Mouse (Mus musculus): ENCODE results near the gene Nfkbil1. TPM values are rescaled to one million over a fixed set of nuclear protein-coding genes. Genes with fewer than 3 reads are reported as not detected.

Nfkbil1 gene
- polyA plus RNA-seq, 1 experiment from 2014 or later: 11.0 TPM

- 76% methylated on average over 5 of the region's 5 CpGs for WGBS
- no peaks in the 10 kb centered on the region for H3K27me3 ChIP-seq (replicated peaks)
- H3K27ac ChIP-seq: no peak overlapping the region
- 0 out of 2 replicates have a peak, but pooled peaks cover 5% of the 10 kb centered on the region for H3K4me1 ChIP-seq (replicated peaks)
- no peak overlapping the region for H3K4me2 ChIP-seq (replicated peaks)
- H3K36me3 ChIP-seq: peaks cover 68% of the 10 kb centered on the region
- H3K4me3 ChIP-seq (replicated peaks): no peak overlapping the region
- ATAC-seq: no peak
- no peaks in the 10 kb centered on the region for H3K9me3 ChIP-seq
- H3K9ac ChIP-seq: no peak overlapping the region
These were observed 16.4 kb upstream of the Nfkbil1 start for GRCm38 (mm10) chr17:35251981-35252380.

- Histone ChIP-seq H3K9ac (no peak overlapping the region), H3K27me3 (replicated peaks) (no peaks in the 10 kb centered on the region), H3K27ac (no peak overlapping the region), H3K4me1 (replicated peaks) (0 out of 2 replicates have a peak, but pooled peaks cover 5% of the 10 kb centered on the region), H3K4me3 (replicated peaks) (no peak overlapping the region), H3K9me3 (no peaks in the 10 kb centered on the region), H3K36me3 (peaks cover 75% of the 10 kb centered on the region), H3K4me2 (replicated peaks) (no peak overlapping the region)
- WGBS: 77% methylated on average over 15 of the region's 15 CpGs
- ATAC-seq: no peak
These were observed 15.6 kb upstream of the Nfkbil1 start for GRCm38 (mm10) chr17:35251162-35251719.

- ATAC-seq: no peak
- Histone ChIP-seq H3K9ac (no peak overlapping the region), H3K4me2 (replicated peaks) (no peak overlapping the region), H3K27me3 (replicated peaks) (no peaks in the 10 kb centered on the region), H3K4me1 (replicated peaks) (peaks cover 11% of the 10 kb centered on the region; the same call in 1 of the 2 replicates), H3K27ac (no peak overlapping the region), H3K9me3 (no peaks in the 10 kb centered on the region), H3K4me3 (replicated peaks) (no peak overlapping the region), H3K36me3 (peaks cover 80% of the 10 kb centered on the region)
- 84% methylated on average over 3 of the region's 3 CpGs for WGBS
These were observed 14.9 kb upstream of the Nfkbil1 start for GRCm38 (mm10) chr17:35250348-35251120.

GRCm38 (mm10) chr17:35249451-35250197, 14.0 kb upstream of the Nfkbil1 start:
- Histone ChIP-seq H3K4me3 (replicated peaks) (no peak overlapping the region), H3K36me3 (peaks cover 88% of the 10 kb centered on the region)
- WGBS: 88% methylated on average over 19 of the region's 19 CpGs

GRCm38 (mm10) chr17:35248986-35249385, 13.4 kb upstream of the Nfkbil1 start:
- Histone ChIP-seq H3K36me3 (peaks cover 89% of the 10 kb centered on the region), H3K9me3 (no peaks in the 10 kb centered on the region), H3K4me1 (replicated peaks) (peaks cover 26% of the 10 kb centered on the region), H3K4me2 (replicated peaks) (no peak overlapping the region), H3K4me3 (replicated peaks) (no peak overlapping the region), H3K27ac (no peak overlapping the region), H3K27me3 (replicated peaks) (no peaks in the 10 kb centered on the region), H3K9ac (no peak overlapping the region)
- no peak for ATAC-seq
- 85% methylated on average over 14 of the region's 14 CpGs for WGBS

More at GRCm38 (mm10) chr17:35249451-35250197, 14.0 kb upstream of the Nfkbil1 start:
- H3K27me3 ChIP-seq (replicated peaks): no peaks in the 10 kb centered on the region
- H3K9me3 ChIP-seq: no peaks in the 10 kb centered on the region
- peaks cover 20% of the 10 kb centered on the region for H3K4me1 ChIP-seq (replicated peaks)
- H3K4me2 ChIP-seq (replicated peaks): no peak overlapping the region
- H3K9ac ChIP-seq: no peak overlapping the region
- no peak overlapping the region for H3K27ac ChIP-seq
- no peak for ATAC-seq

GRCm38 (mm10) chr17:35247144-35247543, 11.6 kb upstream of the Nfkbil1 start:
- H3K36me3 ChIP-seq: peaks cover 78% of the 10 kb centered on the region
- no peaks in the 10 kb centered on the region for H3K27me3 ChIP-seq (replicated peaks)
- ATAC-seq: no peak
- H3K9me3 ChIP-seq: no peaks in the 10 kb centered on the region
- WGBS: 76% methylated on average over 7 of the region's 7 CpGs
- no peak overlapping the region for H3K4me2 ChIP-seq (replicated peaks)
- no peak overlapping the region for H3K9ac ChIP-seq
- peaks cover 32% of the 10 kb centered on the region for H3K4me1 ChIP-seq (replicated peaks)
- H3K4me3 ChIP-seq (replicated peaks): no peak overlapping the region
- no peak overlapping the region for H3K27ac ChIP-seq

- no peak for ATAC-seq
- Histone ChIP-seq H3K27me3 (replicated peaks) (no peaks in the 10 kb centered on the region), H3K4me1 (replicated peaks) (peaks cover 32% of the 10 kb centered on the region), H3K27ac (no peak overlapping the region), H3K4me3 (replicated peaks) (no peak overlapping the region), H3K9me3 (no peaks in the 10 kb centered on the region), H3K36me3 (peaks cover 69% of the 10 kb centered on the region), H3K9ac (no peak overlapping the region), H3K4me2 (replicated peaks) (peak overlapping the region; percentile 88; the same call in 1 of the 2 replicates)
- WGBS: 79% methylated on average over 15 of the region's 15 CpGs
These were observed 10.4 kb upstream of the Nfkbil1 start for GRCm38 (mm10) chr17:35245731-35246623.

- peak overlapping the region; percentile 73; the same call in 1 of the 2 replicates for H3K4me3 ChIP-seq (replicated peaks)
- no peaks in the 10 kb centered on the region for H3K27me3 ChIP-seq (replicated peaks)
- 0 out of 2 replicates have a peak overlapping the region, but pooled peaks have one; percentile 5 for H3K27ac ChIP-seq
- H3K9ac ChIP-seq: peak overlapping the region; percentile 21; the same call in 1 of the 2 replicates
- H3K9me3 ChIP-seq: no peaks in the 10 kb centered on the region
- peaks cover 59% of the 10 kb centered on the region for H3K36me3 ChIP-seq
- ATAC-seq: no peak
- peak overlapping the region; percentile 88 for H3K4me2 ChIP-seq (replicated peaks)
- WGBS: 53% methylated on average over 2 of the region's 2 CpGs
- H3K4me1 ChIP-seq (replicated peaks): peaks cover 39% of the 10 kb centered on the region
These were observed 9.4 kb upstream of the Nfkbil1 start for GRCm38 (mm10) chr17:35244999-35245398.

- Histone ChIP-seq H3K36me3 (peaks cover 42% of the 10 kb centered on the region), H3K27me3 (replicated peaks) (no peaks in the 10 kb centered on the region), H3K27ac (peak overlapping the region; percentile 96; the same call in 1 of the 2 replicates), H3K4me2 (replicated peaks) (peak overlapping the region; percentile 88), H3K9me3 (no peaks in the 10 kb centered on the region), H3K9ac (peak overlapping the region; percentile 98), H3K4me3 (replicated peaks) (peak overlapping the region; percentile 73), H3K4me1 (replicated peaks) (peaks cover 36% of the 10 kb centered on the region)
- WGBS: 2% methylated on average over 16 of the region's 16 CpGs
- no peak for ATAC-seq
These were observed 7.5 kb upstream of the Nfkbil1 start for GRCm38 (mm10) chr17:35243086-35243485.

GRCm38 (mm10) chr17:35242015-35242941, 6.7 kb upstream of the Nfkbil1 start:
- under 1% methylated on average over 55 of the region's 55 CpGs for WGBS
- H3K9me3 ChIP-seq: no peaks in the 10 kb centered on the region
- peak overlapping the region; percentile 96 for H3K27ac ChIP-seq
- peaks cover 34% of the 10 kb centered on the region for H3K4me1 ChIP-seq (replicated peaks)
- peak; percentile 59 for ATAC-seq
- H3K27me3 ChIP-seq (replicated peaks): no peaks in the 10 kb centered on the region
- peaks cover 35% of the 10 kb centered on the region for H3K36me3 ChIP-seq
- peak overlapping the region; percentile 73 for H3K4me3 ChIP-seq (replicated peaks)
- H3K4me2 ChIP-seq (replicated peaks): peak overlapping the region; percentile 88
- peak overlapping the region; percentile 98 for H3K9ac ChIP-seq

All from intestine, embryonic 15.5 days (tissue).